Mouse (Mus musculus) forebrain, embryonic 11.5 days (tissue): ENCODE measurements around the gene Hist1h3f. TPM values are rescaled to one million over a fixed set of nuclear protein-coding genes. Genes with fewer than 3 reads are reported as not detected.
"Not testable (repeated sequence)": the region's sequence is repeated elsewhere in the genome, so short reads cannot be mapped to it uniquely, and the experiment has no call there.

Experiments used
- ATAC-seq: fragments of 200-750 bp; cut with Nextera tagmentation; replicated peaks from 2 replicates; pipeline ENCODE4 v1.8.0; 2017; ENCODE audit warnings: moderate TSS enrichment; ENCODE audit not compliant: low FRiP score
- DNase-seq: peaks from one replicate; pipeline ENCODE4 v3.0.0-alpha.2; 2017; ENCODE audit warnings: low spot score
- H3K27ac ChIP-seq: fragments of 300-500 bp; sonication (generic); 2 replicates; pipeline ENCODE4 v1.5.1; 2014; ENCODE audit warnings: low read depth, low read length
- H3K27me3 ChIP-seq: fragments of 300-500 bp; sonication (generic); 2 replicates; pipeline ENCODE4 v1.6.1; 2014; ENCODE audit warnings: mild to moderate bottlenecking, low read length, mixed read lengths; ENCODE audit not compliant: control insufficient read depth, insufficient read depth
- H3K36me3 ChIP-seq: fragments of 300-500 bp; sonication (generic); 2 replicates; pipeline ENCODE4 v1.6.1; 2014; ENCODE audit warnings: mild to moderate bottlenecking, low read length, moderate library complexity, mixed read lengths; ENCODE audit not compliant: control insufficient read depth, insufficient read depth
- H3K4me1 ChIP-seq: fragments of 300-500 bp; sonication (generic); replicated peaks from 2 replicates; pipeline ENCODE4 v1.6.1; 2014; ENCODE audit warnings: low read length, mixed read lengths; ENCODE audit not compliant: control insufficient read depth, insufficient read depth
- H3K4me2 ChIP-seq: fragments of 300-500 bp; sonication (generic); 2 replicates; pipeline ENCODE4 v1.6.1; 2014; ENCODE audit warnings: low read depth, mild to moderate bottlenecking, low read length, moderate library complexity, mixed read lengths; ENCODE audit not compliant: severe bottlenecking
- H3K4me3 ChIP-seq: fragments of 300-500 bp; sonication (generic); 2 replicates; pipeline ENCODE4 v1.5.1; 2014; ENCODE audit warnings: low read depth, low read length
- H3K9ac ChIP-seq: fragments of 300-500 bp; sonication (generic); 2 replicates; pipeline ENCODE4 v1.6.1; 2014; ENCODE audit warnings: low read length
- H3K9me3 ChIP-seq: fragments of 300-500 bp; sonication (generic); 2 replicates; pipeline ENCODE4 v1.6.1; 2016; ENCODE audit warnings: low read length, mixed read lengths; ENCODE audit not compliant: control insufficient read depth
- WGBS: fragments of 180-500 bp; shearing (Covaris S2); extraction: QIAGEN DNeasy Blood & Tissue Kit; methylation state at CpG from one replicate; pipeline ENCODE4 v1.1.7; 2014; 5-methylcytosine and 5-hydroxymethylcytosine counted together
- polyA plus RNA-seq: library from polyadenylated mRNA; unstranded; fragments of >200 nt; fragmentation: Nextera tagmentation; extraction: Ambion mirVana; gene quantifications from 2 replicates; pipeline ENCODE4 v1.2.1, GENCODE M21; 2014

Hist1h3f gene
- polyA plus RNA-seq, 1 experiment from 2014 or later: 1.4 TPM

- peak overlapping the region; percentile 40 for H3K4me3 ChIP-seq
- H3K27ac ChIP-seq: peak overlapping the region; percentile 99
- peak overlapping the region; percentile 87 for H3K9ac ChIP-seq
- H3K27me3 ChIP-seq, H3K9me3 ChIP-seq, H3K36me3 ChIP-seq: not testable (repeated sequence)
- DNase-seq (peak; percentile 79), ATAC-seq (peak; percentile 87)
- under 1% methylated on average over 30 of the region's 36 CpGs for WGBS
- H3K4me2 ChIP-seq: peak overlapping the region; percentile 84
- H3K4me1 ChIP-seq: peaks cover 16% of the 10 kb centered on the region
These were observed 41.7 kb downstream of the Hist1h3f start for GRCm38 (mm10) chr13:23585442-23586098.

- peak overlapping the region; percentile 65 for H3K9ac ChIP-seq
- under 1% methylated on average over 22 of the region's 22 CpGs for WGBS
- no peaks in the 10 kb centered on the region for H3K9me3 ChIP-seq
- H3K4me1 ChIP-seq: peaks cover 16% of the 10 kb centered on the region
- peak overlapping the region; percentile 23 for H3K4me3 ChIP-seq
- peak overlapping the region; percentile 58 for H3K4me2 ChIP-seq
- no peaks in the 10 kb centered on the region for H3K36me3 ChIP-seq
- peak; percentile 37; the same call in 1 of the 2 replicates for ATAC-seq
- H3K27me3 ChIP-seq: no peaks in the 10 kb centered on the region
- peak; percentile 51 for DNase-seq
- H3K27ac ChIP-seq: peak overlapping the region; percentile 99
These were observed 42.5 kb downstream of the Hist1h3f start for GRCm38 (mm10) chr13:23586099-23586939.

DNA sequence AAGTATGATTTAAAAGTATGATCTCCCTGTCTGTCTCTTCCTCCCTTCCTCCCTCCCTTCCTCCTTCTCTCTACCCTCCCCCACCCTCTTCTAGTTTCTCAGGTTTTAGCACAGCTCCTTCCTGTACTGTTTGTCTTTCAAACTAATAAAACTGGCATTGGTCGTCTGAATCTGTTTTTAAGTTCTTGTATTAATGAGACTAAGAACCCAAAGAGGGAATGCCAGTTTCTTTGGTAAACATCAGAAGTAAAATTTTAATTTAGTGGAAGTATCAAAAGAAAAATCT, 43.0 kb downstream of the Hist1h3f start:
- WGBS: 0% methylated on average over 1 of the region's 1 CpGs
- Histone ChIP-seq H3K27me3 (no peaks in the 10 kb centered on the region), H3K9ac (peak overlapping the region; percentile 65)

DNA sequence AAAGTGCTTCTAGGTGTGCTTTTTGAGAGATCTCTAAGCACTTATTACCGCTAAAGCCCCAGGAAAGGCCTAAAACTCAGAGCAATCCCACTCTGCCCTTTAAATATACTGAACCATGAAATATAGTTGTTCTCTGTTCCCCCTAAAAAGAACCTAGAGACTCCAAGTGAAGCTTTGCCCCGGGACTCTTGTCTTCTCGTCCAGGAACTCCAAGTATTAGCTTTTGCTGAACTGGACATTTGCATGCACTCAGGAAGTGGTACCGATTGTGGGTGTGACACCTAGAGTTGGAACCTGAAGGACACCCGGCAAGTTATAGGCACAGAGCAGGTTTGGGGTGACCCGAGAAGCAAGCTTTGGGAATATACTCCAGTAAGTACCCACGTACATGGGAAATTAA, 47.4 kb downstream of the Hist1h3f start:
- H3K4me2 ChIP-seq: no peak overlapping the region
- H3K9me3 ChIP-seq: no peaks in the 10 kb centered on the region
- DNase-seq: no peak
- H3K36me3 ChIP-seq: no peaks in the 10 kb centered on the region
- 93% methylated on average over 7 of the region's 7 CpGs for WGBS
- H3K4me3 ChIP-seq: no peak overlapping the region
- peaks cover 4% of the 10 kb centered on the region; the same call in 1 of the 2 replicates for H3K4me1 ChIP-seq
- no peak overlapping the region for H3K9ac ChIP-seq
- H3K27me3 ChIP-seq: no peaks in the 10 kb centered on the region
- no peak for ATAC-seq
- no peak overlapping the region for H3K27ac ChIP-seq

More for the DNA sequence above, 43.0 kb downstream of the Hist1h3f start:
- ATAC-seq: 0 out of 2 replicates have a peak, but pooled peaks have one; percentile 1
- Histone ChIP-seq H3K4me3 (peak overlapping the region; percentile 23), H3K36me3 (no peaks in the 10 kb centered on the region), H3K9me3 (no peaks in the 10 kb centered on the region), H3K27ac (peak overlapping the region; percentile 99), H3K4me2 (peak overlapping the region; percentile 58; the same call in 1 of the 2 replicates), H3K4me1 (peaks cover 16% of the 10 kb centered on the region)
- DNase-seq: no peak

DNA sequence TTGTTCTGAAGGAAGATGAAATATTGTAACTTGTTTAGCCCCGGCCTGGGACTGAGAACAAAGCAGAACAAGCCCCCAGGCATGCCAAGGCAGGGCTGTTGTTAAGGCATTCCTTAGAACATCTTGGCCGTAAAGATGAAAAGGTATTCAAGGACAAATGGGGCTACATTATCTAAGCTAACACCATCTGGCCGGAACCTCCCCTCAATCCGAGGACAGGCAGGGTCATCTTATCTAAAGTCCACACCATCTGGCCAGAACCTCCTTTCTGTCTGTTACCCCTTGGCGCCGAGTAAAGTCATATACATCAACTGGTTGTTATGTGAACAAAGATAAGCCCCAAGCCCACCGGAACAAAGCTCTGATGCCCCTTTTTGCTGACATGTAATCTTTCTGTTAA, 48.0 kb downstream of the Hist1h3f start:
- not testable (repeated sequence) for H3K9ac ChIP-seq, DNase-seq, H3K4me2 ChIP-seq, H3K27me3 ChIP-seq, H3K4me3 ChIP-seq, H3K4me1 ChIP-seq, ATAC-seq, H3K9me3 ChIP-seq, H3K36me3 ChIP-seq, H3K27ac ChIP-seq
- WGBS: 93% methylated on average over 7 of the region's 7 CpGs

- 82% methylated on average over 7 of the region's 7 CpGs for WGBS
- Histone ChIP-seq H3K36me3 (no peaks in the 10 kb centered on the region), H3K27me3 (no peaks in the 10 kb centered on the region), H3K4me3 (no peak overlapping the region), H3K9me3 (no peaks in the 10 kb centered on the region), H3K27ac (no peak overlapping the region), H3K4me1 (no peaks in the 10 kb centered on the region), H3K9ac (no peak overlapping the region), H3K4me2 (no peak overlapping the region)
- ATAC-seq: no peak
- no peak for DNase-seq
These were observed 48.8 kb downstream of the Hist1h3f start for GRCm38 (mm10) chr13:23592614-23593013.

GRCm38 (mm10) chr13:23593051-23593770, 49.4 kb downstream of the Hist1h3f start:
- Histone ChIP-seq H3K4me2 (no peak overlapping the region), H3K36me3 (no peaks in the 10 kb centered on the region), H3K4me3 (no peak overlapping the region), H3K9me3 (no peaks in the 10 kb centered on the region), H3K27me3 (no peaks in the 10 kb centered on the region), H3K27ac (no peak overlapping the region), H3K9ac (no peak overlapping the region), H3K4me1 (no peaks in the 10 kb centered on the region)
- WGBS: 82% methylated on average over 5 of the region's 5 CpGs
- ATAC-seq (no peak), DNase-seq (no peak)
